Mouse (Mus musculus) heart, adult 18-20 months (tissue): ENCODE results near the gene Vamp1. TPM values are rescaled to one million over a fixed set of nuclear protein-coding genes. Genes with fewer than 3 reads are reported as not detected.

ENCODE experiments used
- DNase-seq, 2 experiments: peaks; one replicate each; pipeline ENCODE4 v3.0.0; 2021 to 2022; ENCODE audit warnings: mixed read lengths in 1 of 2
- total RNA-seq, 2 experiments: library from RNA; stranded (reverse); gene quantifications; 2 replicates each; pipeline ENCODE4 v1.2.3; 2021

Vamp1 gene
- total RNA-seq, 2 experiments from 2014 or later: 5.0 to 7.8 TPM

DNA sequence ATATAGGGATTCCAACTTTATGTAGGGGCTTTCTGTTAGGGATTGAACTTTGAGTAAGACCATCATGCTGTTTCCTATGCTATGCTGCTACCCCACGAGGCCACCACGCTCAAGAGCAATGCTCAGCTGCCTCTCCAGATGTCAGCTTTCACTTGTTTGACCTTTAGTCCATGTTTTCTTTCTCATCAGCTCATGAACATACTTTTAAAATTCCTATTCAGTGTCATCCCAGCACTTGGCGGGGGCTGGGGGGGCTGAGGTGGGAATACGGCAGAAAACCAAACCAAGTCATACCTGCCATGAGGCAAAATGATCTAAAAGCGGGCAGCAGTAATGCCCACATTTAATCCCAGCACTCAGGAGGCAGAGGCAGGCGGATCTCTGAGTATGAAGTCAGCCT, 2.2 kb upstream of the Vamp1 start:
- DNase-seq: no peak

DNA sequence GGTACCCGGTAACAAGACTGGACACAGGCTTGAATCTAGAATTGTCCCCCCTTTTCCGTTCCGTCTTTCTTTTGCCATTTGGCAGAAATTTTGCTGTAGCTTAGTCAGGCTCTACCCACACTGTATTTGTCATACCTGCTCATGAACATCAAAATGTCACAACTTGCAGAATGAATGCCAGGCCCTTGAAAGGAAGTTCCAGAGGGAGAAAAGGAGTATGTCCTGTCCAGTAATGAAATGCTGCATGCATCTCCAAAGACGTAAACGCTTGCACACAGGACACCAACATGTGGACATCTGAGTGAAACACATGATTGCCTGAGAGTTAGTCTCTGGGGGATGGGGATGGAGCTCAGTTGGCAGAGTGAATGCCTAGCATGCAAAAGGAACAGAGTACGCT, 1.6 kb upstream of the Vamp1 start:
- no peak for DNase-seq

DNA sequence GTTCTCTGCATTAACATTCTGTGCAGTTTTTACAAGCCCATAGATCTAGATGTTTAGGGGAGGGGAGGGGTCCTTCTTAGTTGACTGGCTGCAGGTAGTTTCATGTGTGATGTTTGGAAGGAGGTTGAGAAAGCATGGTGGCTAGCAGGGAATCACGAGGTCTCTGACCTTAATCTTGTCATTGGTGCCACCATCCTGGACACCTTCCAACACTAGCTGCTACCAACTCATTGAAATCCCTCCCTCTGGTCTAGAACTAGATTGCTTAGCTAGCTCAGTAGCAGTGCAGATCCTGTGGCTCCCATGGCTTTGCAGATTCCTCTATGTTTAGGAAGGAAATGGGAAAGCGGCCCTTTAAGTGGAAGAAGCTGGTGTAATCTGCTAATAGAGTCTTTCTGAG, 1.5 kb downstream of the Vamp1 start:
- peak in 1 of 2 experiments; percentile 8 for DNase-seq

DNA sequence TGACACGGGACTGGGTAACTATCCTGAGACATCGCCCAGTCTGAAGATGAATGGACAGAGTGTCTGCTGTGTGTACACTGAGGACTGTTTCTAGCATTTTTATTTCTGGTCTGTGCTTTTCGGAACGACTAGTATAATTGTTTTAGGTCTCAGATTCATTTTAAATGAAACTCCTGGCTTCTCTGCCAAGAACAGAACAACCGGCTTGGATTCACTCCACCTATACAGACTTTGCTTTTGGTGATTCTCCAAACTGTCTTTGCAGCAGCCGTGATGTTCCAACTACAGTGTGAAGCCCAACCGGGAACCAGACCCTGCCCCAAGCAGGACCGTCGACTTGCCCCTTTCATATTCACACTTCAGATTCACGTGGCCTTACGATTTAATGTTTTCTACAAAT, 2.5 kb downstream of the Vamp1 start:
- DNase-seq: no peak

DNA sequence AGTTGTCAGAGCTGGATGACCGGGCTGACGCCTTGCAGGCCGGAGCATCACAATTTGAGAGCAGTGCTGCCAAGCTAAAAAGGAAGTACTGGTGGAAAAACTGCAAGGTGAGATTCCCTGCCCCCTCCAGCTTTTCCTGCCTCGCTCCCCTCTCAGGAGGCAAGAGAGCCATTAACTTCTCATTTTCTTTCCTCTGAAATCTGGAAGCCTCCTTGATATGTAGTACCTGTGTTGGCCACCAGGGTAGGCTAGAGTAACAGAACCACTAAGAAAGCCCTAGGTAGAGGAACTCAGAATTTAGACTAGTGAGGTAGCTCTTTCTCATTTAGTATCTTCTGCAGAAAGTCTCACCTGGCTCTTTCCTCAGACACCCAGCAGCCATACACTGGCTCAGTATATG, 3.6 kb downstream of the Vamp1 start:
- peak; percentile 69 to 81 for DNase-seq

DNA sequence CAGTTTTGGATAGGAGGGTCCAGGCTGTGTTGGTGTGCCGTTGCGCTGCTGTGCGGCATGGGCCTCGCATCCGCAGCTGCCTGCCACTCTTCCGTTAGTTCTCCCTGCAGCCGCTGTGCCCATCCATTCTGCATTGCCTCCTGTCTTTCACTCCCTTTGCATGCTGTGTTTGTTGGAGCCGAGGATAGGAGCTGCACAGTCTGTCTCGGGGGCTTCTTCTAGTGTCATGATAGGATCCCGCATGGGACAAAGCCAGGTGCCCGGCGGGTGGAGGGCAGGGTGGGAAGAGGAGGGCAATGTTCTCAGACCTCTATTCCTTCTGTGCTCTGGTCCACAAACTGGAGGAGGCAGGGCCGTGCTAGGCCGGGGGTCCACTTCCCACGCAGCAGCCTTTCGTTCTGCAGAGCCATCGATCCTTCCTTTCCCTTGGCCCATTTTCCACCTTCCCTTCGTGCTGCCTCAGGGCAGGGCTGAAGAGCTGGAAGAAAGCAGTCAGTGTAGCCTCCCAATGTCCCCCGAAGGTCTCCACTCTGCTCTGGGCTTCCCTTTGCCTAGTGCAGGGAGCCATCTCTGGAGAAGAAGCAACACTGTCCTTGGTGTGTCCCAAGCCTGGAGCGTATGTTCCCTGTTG, 5.9 kb downstream of the Vamp1 start:
- no peak for DNase-seq

DNA sequence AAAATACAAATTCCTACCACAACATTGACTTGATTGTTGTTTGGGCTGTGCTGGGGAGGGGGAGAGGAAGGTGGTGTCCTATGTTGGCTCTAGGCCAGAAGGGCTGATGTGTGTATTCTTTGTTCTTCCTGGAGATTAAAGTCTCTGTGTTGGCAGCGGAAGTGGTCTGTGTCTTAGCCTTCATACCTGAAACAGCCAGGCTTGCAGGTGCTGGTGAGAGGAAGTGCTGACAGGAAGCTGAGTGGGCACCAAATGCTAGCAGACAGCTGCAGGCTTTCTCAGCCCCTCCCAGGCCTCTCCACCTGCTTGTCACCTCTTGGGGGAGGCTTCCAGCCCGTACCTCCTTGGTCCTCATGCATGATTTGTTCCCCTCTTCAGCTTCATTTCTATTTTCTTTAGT, 6.8 kb downstream of the Vamp1 start:
- DNase-seq: peak in 1 of 2 experiments; percentile 49

DNA sequence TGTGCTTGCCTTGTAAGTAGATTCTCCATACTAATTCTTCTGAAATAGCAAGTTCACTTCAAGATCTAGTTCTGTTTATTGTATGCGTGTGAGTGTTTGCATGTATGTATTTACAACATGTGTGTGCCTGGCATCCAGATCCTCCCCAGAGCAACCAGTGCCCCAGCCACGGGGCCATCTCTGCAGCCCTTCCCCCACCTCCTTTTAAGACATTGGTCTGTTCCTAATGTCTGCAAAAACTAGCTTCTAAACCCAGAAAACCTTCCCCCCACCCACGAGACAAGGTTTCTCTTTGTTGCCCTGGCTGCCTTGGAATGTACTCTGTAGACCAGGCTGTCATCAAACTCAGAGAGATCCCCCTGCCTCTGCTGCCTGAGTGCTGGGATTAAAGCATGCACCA, 7.2 kb downstream of the Vamp1 start:
- DNase-seq: no peak

DNA sequence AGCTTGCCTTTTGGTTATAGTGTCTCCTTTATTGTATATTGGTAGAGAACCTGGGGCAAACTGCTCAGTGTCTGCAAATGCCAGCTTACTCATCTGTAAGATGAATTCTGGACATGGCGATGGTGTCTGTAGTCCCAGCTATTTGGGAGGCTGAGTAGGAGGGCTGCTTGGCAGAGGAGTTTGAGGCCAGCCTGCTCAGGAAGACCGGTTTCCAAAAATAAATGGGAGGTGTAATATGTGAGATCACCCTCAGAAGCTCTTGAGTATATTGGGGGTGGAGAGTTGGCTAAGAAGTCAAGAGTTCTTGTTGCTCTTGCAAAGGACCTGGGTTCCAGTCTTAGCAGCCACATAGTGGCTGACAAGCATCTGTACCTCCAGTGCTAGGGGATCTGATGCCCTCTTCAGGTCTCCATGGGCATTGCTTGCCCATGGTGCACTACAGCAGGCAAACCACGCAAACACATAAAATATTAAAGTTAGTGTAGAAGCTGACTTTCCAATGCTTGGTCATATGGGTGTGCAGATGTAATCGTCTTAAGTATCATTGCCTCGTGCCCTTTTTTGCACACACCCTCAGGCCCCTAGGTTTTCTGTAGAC, 10.3 kb downstream of the Vamp1 start:
- DNase-seq: no peak

DNA sequence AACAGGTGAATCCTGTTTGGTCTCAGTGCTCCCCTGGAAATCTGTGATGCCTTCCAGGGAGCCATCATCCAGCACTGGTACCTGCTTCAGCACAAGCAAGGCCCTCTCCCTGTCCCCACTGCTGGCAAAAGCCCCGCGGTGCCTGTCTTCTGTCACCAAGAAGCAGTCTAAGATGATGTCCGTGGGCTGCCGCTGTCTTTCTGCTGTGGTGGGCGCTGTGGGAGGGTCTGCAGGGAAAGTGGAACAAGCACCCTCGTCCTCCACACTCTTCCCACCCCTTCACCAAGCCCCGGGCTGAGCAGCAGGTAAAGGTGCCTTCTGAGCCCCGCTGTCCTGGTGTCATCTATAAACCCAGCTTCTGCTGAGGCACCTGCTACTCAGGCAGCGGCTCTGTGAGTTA, 15.2 kb downstream of the Vamp1 start:
- no peak for DNase-seq

DNA sequence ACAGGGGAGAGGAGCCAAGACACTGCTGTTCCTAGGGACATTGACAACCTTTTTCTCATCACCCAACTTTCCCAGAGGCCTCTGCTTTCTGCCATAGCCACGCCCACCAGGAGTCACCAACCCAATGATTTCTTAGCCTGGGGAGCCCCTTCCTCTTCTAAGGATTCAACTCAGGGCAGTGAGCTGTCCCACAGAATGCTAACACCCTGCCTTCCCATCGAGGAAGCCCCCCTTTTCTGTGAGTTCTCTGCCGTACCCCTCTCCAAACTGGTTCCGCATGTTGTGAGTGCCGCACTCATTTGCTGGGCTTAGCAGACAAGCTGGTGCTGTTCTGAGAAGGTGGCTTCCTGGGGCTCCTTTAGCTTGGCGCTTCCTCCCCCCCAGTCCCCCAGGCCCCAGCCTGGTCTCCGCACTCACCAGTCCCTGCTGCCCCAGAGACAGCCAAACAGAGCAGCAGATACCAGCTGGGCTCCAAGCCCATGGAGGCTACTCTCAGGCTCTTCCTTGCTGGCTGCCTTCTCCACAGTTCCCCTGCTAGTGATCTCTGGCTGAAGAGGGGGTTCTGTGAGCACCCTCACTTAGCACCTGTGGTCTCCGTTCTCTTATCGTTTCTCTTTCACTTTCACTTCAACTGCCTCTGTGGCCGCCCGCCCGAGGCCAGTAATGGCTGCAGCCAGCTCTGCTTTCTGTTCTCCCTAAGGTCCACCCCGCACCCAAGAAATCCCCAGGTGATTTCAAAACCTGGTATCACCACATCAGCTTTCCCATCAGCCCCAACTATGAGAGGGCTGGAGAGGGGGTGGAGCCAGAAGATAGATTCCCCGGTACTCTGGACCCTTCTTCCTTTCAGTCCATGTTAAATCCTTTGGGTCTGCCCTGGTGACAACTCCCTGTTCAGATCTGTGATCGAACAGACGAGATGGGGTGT, 16.0 kb downstream of the Vamp1 start, which contains the start of gene Tapbpl:
TSS of gene Tapbpl (minus strand) at position 744 of the 928 bp plus-strand sequence.
- peak; percentile 76 to 80 for DNase-seq

DNA sequence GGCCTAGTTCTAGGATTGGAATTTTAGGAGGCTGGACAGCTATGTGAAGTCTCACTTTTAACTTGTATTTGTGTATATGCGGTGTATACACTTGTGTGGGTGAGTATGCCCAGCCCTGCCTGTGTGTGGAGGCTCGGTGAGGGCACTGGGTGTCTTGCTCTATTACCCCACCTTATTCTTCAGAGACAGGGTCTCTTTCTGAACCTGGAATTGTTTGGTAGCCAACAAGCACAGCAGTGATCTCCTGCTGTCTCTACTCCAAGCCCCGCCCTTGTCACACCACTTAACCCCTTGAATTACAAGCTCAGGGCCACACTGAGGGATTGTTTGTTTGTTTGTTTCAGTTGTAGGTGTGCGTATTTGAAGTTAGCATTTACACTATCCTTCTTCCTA, 16.7 kb downstream of the Vamp1 start:
- no peak for DNase-seq

DNA sequence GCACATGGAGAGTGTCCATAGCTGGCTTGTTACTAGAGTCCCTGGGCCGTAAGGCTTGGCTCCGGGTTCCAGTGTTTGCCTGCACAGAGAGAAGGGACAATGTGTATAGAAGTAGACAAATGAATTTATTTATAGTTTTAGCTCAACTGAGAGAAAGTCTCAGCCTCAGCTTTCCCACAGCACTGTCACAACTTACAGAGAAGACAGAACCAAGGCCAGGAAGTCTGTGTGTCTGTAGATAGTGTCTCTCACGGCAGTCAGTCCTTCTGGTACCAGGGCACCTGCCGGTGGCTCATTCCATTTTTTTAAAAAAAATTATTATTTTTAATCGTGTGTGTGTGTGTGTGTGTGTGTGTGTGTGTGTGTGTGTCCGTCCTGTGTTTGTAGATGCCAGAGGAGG, 17.2 kb downstream of the Vamp1 start:
- DNase-seq: no peak

DNA sequence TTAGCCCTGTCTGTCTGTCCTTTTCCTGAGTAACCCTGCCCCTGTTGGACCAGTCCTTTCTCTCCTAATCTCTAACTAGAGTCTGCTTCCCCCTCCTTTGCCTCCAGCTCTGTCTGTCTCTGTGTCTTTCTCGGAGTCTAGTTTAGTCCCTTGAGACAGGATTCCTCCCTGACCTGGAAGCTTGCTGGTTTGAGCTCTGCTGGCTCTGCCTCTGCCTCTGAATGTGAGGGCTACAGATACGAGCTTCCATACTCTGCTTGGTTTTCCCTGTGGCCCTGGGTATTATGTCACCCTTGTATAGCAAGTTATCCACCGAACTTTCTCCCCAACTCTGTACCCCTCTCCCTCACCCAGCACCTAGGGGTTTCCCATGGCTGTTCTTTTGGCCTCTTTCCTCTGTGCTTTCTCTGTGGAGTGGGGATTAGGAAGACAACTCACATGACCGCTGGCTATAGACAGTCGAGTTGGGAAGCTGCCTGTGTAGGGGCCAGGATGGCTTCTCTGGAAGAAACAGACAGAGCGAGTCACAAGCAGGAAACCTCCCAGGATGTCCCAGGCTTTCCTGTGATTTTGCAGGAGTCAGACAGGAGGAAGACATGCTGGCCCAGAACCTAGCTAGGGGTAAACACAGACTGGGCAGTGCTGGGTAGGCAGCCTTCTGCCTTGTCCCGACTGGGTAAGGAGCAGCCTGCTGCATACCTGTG, 18.6 kb downstream of the Vamp1 start:
- peak; percentile 33 to 40 for DNase-seq

DNA sequence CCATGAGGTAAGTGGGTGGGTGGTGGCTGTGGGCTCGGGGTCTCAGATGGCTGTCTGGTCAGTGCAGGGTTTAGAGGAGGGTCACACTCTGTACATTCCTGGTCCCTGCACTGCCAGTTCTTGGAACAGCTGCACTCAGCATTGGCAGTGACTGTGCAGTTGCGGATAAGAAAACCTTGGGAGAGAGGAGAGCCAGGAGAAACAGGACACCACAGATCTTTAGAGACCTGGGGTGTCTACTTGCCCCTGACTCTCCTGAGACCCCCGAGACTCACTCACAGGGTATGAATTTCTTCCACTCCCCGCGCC, 19.1 kb downstream of the Vamp1 start:
- DNase-seq: no peak

DNA sequence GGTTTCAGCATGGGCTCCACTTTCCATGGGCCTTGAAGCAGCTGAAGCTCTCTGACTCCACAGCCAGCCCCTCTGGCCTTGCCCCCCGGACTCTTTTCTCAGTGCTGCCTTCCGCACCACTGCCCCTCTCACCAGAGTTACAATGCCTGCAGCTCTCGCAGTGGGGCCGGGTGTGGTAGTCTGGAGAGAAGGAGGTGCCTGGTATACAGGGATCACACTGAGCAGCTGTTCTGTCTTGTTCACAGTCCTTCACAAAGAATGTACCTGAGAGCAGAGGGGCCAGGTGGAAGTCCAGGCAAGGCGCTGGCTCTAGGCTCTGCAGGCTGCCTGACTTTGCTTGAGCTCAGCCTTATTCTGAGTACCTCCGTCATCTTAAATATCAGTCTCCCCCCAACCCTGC, 21.0 kb downstream of the Vamp1 start:
- DNase-seq: no peak

DNA sequence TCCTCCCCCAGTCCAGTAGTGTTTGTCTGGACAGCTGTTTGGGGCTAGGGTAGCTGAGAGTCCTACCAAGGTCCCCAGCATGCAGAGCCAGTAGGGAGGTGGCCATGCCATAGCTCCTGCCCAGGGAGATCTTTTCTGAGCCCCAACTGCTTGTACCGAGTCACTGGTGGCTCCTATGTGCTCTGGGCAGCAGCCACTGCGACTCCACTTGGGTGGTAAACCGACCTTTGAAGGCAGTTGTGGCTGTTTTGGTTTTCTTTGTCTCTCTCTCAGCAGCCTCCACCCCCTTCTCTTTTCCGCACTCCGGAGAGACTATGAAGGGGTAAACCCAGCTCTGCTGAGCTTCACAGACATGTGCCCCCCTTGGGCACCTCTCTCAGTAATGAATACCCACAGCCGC, 21.4 kb downstream of the Vamp1 start, which contains the start of gene Cd27:
TSS of gene Cd27 (minus strand) at position 229 of the 400 bp plus-strand sequence.
- DNase-seq: no peak

DNA sequence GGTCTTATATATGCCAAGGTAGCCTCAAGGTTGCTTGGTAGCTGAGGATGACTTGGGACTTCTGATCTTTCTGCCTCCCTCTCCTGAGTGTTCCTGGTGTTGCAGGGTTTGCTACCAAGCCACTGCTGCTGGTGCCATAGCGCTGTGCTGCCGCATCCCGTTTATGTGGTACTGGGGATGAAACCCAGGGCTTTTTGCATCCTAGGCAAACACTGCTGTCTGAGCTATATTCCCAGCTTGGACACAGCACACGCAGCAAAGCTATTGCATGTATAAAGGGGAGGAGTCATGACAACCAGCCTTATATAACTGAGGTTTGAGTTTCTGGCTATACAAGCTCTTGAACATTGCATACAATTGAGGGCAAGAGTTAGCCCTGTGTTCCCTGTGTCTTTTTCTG, 22.1 kb downstream of the Vamp1 start:
- DNase-seq: no peak

DNA sequence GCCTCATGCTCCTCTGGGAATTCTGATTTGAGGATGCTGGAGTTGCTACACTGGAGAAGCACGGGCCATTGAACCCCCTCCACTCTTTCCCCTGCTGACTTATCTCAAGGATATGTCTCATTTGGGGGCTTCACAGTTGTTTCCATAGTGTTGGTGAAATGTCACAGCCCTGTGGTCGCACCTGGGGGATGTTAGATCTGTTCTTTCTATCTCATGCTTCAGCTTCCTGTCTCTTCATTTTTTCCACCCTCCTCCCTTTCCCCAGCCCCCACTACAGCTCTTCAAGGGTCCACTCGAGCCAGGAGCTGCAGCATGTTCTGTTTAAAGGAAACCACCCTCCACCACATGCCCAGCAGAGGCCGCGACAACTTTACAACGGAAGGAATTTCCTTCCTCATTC, 23.0 kb downstream of the Vamp1 start:
- no peak for DNase-seq

DNA sequence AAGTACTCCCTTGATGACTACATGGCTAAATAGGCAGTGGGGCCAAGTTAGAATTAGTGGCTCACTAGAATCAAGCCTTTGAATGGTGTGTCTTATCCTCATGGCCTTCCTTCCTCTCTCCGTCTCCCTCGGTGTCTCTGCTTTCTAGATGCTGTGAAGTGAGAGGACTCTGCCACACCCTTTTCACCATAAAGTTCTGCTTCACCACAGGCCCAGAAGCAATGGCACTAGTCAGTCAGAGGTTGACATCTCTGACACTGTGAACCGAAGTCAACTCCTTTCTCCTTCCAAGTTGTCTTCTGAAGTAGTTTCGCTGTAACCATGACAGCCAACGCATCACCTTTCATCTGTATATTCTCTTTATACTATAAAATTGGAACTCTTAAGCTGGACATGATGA, 24.2 kb downstream of the Vamp1 start:
- DNase-seq: no peak

DNA sequence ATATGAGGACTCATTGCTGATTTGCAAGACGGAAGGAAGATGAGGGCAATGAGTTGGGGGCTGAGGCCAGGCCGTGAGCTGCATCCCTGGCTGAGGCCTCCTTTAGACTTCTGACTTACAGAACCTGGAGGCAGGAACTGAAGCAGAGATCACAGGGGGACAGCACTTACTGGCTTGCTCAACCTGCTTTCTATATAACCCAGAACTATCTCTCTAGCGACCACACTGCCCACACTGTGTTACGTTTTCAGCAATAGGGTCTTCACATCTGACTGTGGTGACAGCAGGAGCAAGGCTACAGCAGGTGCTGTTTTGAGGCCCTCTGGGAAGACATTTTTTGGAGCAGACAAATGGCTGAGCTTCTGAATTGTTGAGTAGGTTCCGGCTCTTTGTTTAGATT, 25.3 kb downstream of the Vamp1 start:
- DNase-seq: no peak

DNA sequence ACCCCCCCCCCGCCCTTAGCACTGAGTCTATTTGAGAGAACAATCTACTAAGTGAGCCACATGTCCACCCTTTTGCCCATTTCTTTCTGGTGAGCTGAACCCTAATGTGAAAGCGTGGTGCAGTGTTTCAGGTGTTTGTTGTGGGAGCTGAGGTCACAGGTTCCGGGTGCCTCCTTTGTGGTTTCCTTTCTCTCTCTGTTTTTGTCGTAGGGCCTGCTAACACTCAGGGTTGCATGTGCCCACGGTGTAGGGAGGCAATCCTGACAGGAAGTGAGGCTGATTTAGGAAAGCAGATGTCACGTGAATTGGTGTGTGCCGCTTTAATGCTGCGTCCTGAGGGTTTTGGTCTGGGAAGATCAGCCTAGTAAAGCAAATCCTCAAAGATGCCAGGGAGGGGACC, 26.2 kb downstream of the Vamp1 start:
- DNase-seq: no peak

DNA sequence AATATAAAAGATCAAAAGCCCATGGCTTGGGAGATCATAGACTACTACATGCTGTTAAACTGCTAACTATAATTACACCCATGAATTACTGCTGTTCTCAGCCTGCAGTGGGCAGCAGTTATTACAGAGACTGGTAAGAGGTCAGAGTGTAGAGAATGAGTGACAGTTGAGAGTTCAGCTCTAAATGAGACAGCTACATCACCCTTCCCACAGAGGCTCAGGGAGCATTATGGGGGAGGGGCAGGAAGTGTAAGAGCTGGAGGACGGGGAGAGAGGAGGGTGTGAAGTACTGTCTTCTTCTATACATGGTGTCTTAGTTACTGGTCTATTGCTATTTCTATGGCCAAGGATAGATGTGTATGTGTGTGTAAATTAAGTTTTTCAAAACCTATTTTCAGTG, 29.2 kb downstream of the Vamp1 start:
- no peak for DNase-seq
